ENCODE assay signal across 8 mouse cellular contexts in genomic region chr6:112273501-112274205, GRCm38 (mm10). TPM values are rescaled to one million over a fixed set of nuclear protein-coding genes. Genes with fewer than 3 reads are reported as not detected.
A peak's percentile ranks its signal among the peaks of the same experiment; 100 is the strongest.
DNase-seq lines count a peak whose midpoint lies in the region; ATAC-seq and TF ChIP-seq lines count a peak whose summit lies in the region.

TSS of gene Lmcd1 (plus strand) at chr6:112273758.

- 2% methylated on average over 21 of the region's 21 CpGs for WGBS in hindbrain, embryonic 15.5 days

- H3K9me3 ChIP-seq in hindbrain, embryonic 15.5 days: no peaks in the 10 kb centered on the region

- no peaks in the 10 kb centered on the region for H3K36me3 ChIP-seq in hindbrain, embryonic 15.5 days

- no peak within 1 kb of the TSS for H3K27ac ChIP-seq in cortical plate, adult 2 months (ENCODE audit: insufficient read depth, low read length)
- peak within 1 kb of the TSS; percentile 90 for H3K27ac ChIP-seq in gastrocnemius, adult 2 months
- peak within 1 kb of the TSS; percentile 74 for H3K27ac ChIP-seq in hindbrain, embryonic 15.5 days (replicated peaks)

- TF ChIP-seq CTCF in cortical plate, adult 2 months (IDR thresholded peaks at IDR 0.05; ENCODE audit: extremely low read depth, insufficient read depth, low read length): no peak
- peak; percentile 55 for TF ChIP-seq CTCF in gastrocnemius, adult 2 months (IDR thresholded peaks at IDR 0.05)

- peak; percentile 52; the same call in 1 of the 2 replicates for TF ChIP-seq POLR2A in cortical plate, adult 2 months (IDR thresholded peaks at IDR 0.05; ENCODE audit: extremely low read depth, insufficient read depth, low read length)

- no peaks in the 10 kb centered on the region for H3K27me3 ChIP-seq in hindbrain, embryonic 15.5 days

- no peak within 1 kb of the TSS for H3K9ac ChIP-seq in hindbrain, embryonic 15.5 days

- peak; percentile 89 for DNase-seq in adrenal gland, adult 8-10 months
- peak; percentile 95 for DNase-seq in gastrocnemius, adult 2 months
- DNase-seq in layer of hippocampus, postnatal 36 days: peak; percentile 58 to 69
- peak; percentile 83 for DNase-seq in lung, postnatal 14 days
- DNase-seq in retina, postnatal 1 day: peak; percentile 95
- peak; percentile 70 for DNase-seq in yolk sac, embryonic 10.5 days (ENCODE audit: low spot score)

- H3K4me3 ChIP-seq in cortical plate, adult 2 months (ENCODE audit: insufficient read depth, low read length): peak within 1 kb of the TSS; percentile 39
- H3K4me3 ChIP-seq in gastrocnemius, adult 2 months: peak within 1 kb of the TSS; percentile 72
- peak within 1 kb of the TSS; percentile 33 for H3K4me3 ChIP-seq in hindbrain, embryonic 15.5 days

- peaks cover 4% of the 10 kb centered on the region; the same call in 1 of the 2 replicates for H3K4me1 ChIP-seq in cortical plate, adult 2 months (ENCODE audit: control insufficient read depth, insufficient read depth, low read length)
- H3K4me1 ChIP-seq in hindbrain, embryonic 15.5 days (replicated peaks): peaks cover 18% of the 10 kb centered on the region

- intact Hi-C loops in gastrocnemius, adult 2 months (cut with DNase I): loop anchor here (5.0 to 10.0 kb wide), 3 partner anchors 61 to 191 kb away; no protein-coding TSS in a partner anchor

- peak within 1 kb of the TSS; percentile 77 for H3K4me2 ChIP-seq in hindbrain, embryonic 15.5 days

- ATAC-seq in hindbrain, embryonic 15.5 days (ENCODE audit: low FRiP score, low read depth): peak; percentile 93

RNA-seq across cellular contexts. Expression of gene Lmcd1, which starts in this region (rescaled TPM):
- total RNA-seq in adrenal gland, adult 8-10 months (2022): 10 to 100 TPM in 3 of 4 experiments, 1 to 10 TPM in 1; 6.2 to 13.3 (median 10.2) TPM
- 8.3 and 9.3 TPM in 2 replicates for polyA plus RNA-seq in cortical plate, adult 2 months (2012; rRNA removed)
- 100 to 1,000 TPM in 1 of 2 experiments, 10 to 100 TPM in 1; 70.8 to 175 TPM for total RNA-seq in gastrocnemius, adult 2 months (2021)
- 10.8 and 15.7 TPM in 2 replicates for polyA plus RNA-seq in hindbrain, embryonic 15.5 days (2015; fragmentation: Nextera tagmentation; extraction: Ambion mirVana)
- total RNA-seq in layer of hippocampus, postnatal 36 days (2021): 1 to 10 TPM; 7.1 to 8.5 TPM

Comparison
In these comparisons a context has a peak if more than half of its experiments do, and no peak if none do; other contexts are left out.
1. RNA of gene Lmcd1 (total RNA-seq): 70.8 to 175 TPM in gastrocnemius, adult 2 months; 6.2 to 13.3 TPM in adrenal gland, adult 8-10 months and 7.1 to 8.5 TPM in layer of hippocampus, postnatal 36 days; every median in the first group is over 4 times any median in the second.
2. Peak in every context shown above with its lines, with median percentiles within 50 percentile points of each other: DNase-seq and H3K4me3 ChIP-seq.